Mouse (Mus musculus) testis, adult 2 months (tissue): ENCODE measurements around the gene E2f7. TPM values are rescaled to one million over a fixed set of nuclear protein-coding genes. Genes with fewer than 3 reads are reported as not detected.

Source experiments
- H3K27ac ChIP-seq: fragments of 200-500 bp; 2 replicates; pipeline ENCODE4 v1.5.1; 2012; ENCODE audit warnings: low read depth, low read length; ENCODE audit not compliant: control insufficient read depth, insufficient read depth
- H3K27me3 ChIP-seq: fragments of 200-500 bp; 2 replicates; pipeline ENCODE4 v1.6.1; 2012; ENCODE audit warnings: mild to moderate bottlenecking, low read length, moderate library complexity; ENCODE audit not compliant: control insufficient read depth, insufficient read depth
- H3K36me3 ChIP-seq: fragments of 200-500 bp; 2 replicates; pipeline ENCODE4 v1.6.1; 2012; ENCODE audit warnings: mild to moderate bottlenecking, low read length; ENCODE audit not compliant: control insufficient read depth, insufficient read depth
- H3K4me1 ChIP-seq: fragments of 200-500 bp; 2 replicates; pipeline ENCODE4 v1.6.1; 2012; ENCODE audit warnings: low read length; ENCODE audit not compliant: control insufficient read depth, insufficient read depth
- H3K4me3 ChIP-seq: fragments of 200-500 bp; 2 replicates; pipeline ENCODE4 v1.5.1; 2012; ENCODE audit warnings: low read depth, mild to moderate bottlenecking, low read length, moderate library complexity, mixed read lengths; ENCODE audit not compliant: control insufficient read depth
- CTCF ChIP-seq: fragments of 200-500 bp; IDR thresholded peaks from 2 replicates; pipeline ENCODE4 v1.5.1; 2012; ENCODE audit warnings: low read depth, mild to moderate bottlenecking, inconsistent platforms, low read length, moderate library complexity; ENCODE audit not compliant: control insufficient read depth, insufficient read depth, insufficient replicate concordance
- POLR2A ChIP-seq: fragments of 200-500 bp; IDR thresholded peaks from 2 replicates; pipeline ENCODE4 v1.6.1; 2012; ENCODE audit warnings: low read depth, mild to moderate bottlenecking, inconsistent platforms, low read length, moderate library complexity; ENCODE audit not compliant: control insufficient read depth
- polyA plus RNA-seq: library from polyadenylated mRNA; depleted of rRNA; stranded (reverse); fragments of >200 nt; gene quantifications from 2 replicates; pipeline ENCODE4 v1.2.3, GENCODE M21; 2012; rRNA removed

E2f7 gene
- polyA plus RNA-seq, 1 experiment, result 1.7 TPM

DNA sequence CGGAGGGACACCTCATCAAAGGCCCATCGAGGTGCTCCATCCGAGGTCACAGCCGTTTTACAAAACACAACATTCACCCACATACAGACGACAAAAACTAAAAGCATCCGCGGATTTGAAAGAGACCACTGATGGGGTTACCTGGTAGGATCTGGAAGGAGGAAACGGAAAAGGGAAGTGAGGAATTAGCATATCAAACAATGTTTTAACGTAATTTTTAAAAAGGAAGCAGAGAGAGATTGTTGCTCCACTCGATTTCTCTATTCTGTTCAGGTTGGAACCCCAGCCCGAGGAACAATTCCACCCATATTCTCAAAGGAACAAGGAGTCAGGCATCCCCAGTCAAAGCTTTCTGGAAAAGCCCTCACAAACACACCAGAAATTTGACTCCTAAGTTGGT lies 75.9 kb downstream of the E2f7 start:
- H3K36me3 ChIP-seq, result no peaks in the 10 kb centered on the region
- no peaks in the 10 kb centered on the region for H3K27me3 ChIP-seq
- H3K27ac ChIP-seq, result no peak overlapping the region
- TF ChIP-seq CTCF, result no peak
- no peak for TF ChIP-seq POLR2A
- H3K4me3 ChIP-seq, result no peak overlapping the region
- H3K4me1 ChIP-seq, result no peaks in the 10 kb centered on the region

DNA sequence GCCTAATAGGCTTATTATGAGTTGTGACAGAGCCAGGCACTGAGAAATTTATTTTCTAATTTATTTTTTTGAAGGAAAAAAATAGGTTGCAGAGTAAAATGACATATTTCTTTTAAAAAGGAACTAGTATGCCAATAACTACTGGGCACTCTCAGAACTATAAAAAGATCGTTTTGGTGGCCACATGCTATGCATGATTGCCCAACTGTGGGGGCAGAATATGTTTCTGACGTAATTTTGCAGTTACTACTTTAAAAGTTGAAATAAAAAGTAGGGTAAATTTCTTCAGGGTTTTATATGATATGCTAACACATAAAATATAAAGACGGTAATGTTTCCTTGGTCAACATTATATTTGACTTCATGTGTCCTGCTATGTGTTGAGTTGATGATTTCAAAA lies 76.5 kb downstream of the E2f7 start:
- TF ChIP-seq CTCF, result no peak
- Histone ChIP-seq H3K27me3 (no peaks in the 10 kb centered on the region), H3K4me3 (no peak overlapping the region), H3K27ac (no peak overlapping the region), H3K36me3 (no peaks in the 10 kb centered on the region), H3K4me1 (no peaks in the 10 kb centered on the region)

DNA sequence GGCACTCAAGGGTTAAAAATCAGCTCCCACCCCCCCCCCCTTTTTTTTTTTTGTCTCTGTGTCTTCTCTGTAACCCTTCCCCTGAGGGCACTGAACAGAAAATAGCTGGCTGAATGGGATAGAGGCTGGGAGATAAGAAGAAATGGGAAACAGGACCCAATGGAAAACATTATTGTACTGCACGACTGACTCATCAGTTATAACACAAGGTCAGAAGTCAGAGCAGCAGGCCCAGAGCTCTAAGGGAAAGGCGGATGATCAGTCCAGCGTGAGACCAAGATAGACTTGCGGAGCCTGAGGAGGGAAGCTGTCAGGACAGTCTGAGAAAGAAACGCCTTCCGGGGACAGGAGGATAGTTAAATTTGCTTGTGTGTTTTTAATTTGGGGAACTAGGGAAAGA lies 87.1 kb downstream of the E2f7 start:
- H3K4me1 ChIP-seq, result no peaks in the 10 kb centered on the region
- no peaks in the 10 kb centered on the region for H3K27me3 ChIP-seq
- TF ChIP-seq CTCF, result no peak
- no peak for TF ChIP-seq POLR2A
- no peak overlapping the region for H3K4me3 ChIP-seq
- no peaks in the 10 kb centered on the region for H3K36me3 ChIP-seq
- no peak overlapping the region for H3K27ac ChIP-seq

DNA sequence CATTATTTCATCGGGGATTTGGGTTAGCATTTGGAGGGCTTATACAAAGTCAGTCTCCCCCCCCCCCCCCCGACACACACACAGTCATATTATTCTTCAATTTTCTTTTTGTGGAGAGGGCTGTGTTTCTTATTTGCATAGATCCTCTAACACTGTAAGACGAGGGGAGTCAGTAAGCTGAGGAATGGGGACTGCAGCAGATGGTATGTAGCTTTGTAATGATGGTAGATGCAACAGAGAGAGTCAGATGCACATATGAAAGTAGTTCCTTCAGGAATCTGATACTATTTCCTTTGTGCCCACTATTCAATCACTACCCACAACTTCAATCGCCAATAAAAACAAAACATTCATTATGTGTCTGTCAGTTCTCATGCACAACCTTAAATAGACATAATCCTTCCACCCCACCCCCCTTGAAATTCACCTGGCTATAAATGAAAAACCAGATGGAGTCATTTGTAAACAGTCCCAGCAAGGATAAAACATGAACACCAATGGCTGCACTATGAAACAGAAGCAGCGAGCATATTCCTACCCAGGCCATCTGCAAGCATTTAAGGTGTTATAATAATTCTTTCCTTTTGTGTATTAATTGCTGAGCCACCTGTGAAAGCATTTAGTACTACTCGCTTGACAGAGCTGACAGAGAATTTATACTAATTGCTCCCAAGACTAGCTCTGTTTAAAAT lies 90.0 kb downstream of the E2f7 start:
- Histone ChIP-seq H3K4me1 (no peaks in the 10 kb centered on the region), H3K36me3 (no peaks in the 10 kb centered on the region), H3K27ac (no peak overlapping the region), H3K27me3 (no peaks in the 10 kb centered on the region), H3K4me3 (no peak overlapping the region)
- TF ChIP-seq CTCF, result no peak
- TF ChIP-seq POLR2A, result no peak

Other genes with a start within 250 kb of the E2f7 start
- 37.4 and 40.3 TPM in 2 replicates for gene Csrp2, start 174.3 kb downstream of the E2f7 start, polyA plus RNA-seq